Mouse (Mus musculus) layer of hippocampus, adult 18-20 months (tissue): ENCODE measurements at regions not wholly inside any gene's neighbourhood (a gene's known extent, or its start where the extent isn't known, plus 50 kb on each side); places are given as distances from the start of the nearest gene placed in this dataset.
A peak's percentile ranks its signal among the peaks of the same experiment; 100 is the strongest.

Experiments
- DNase-seq, 2 experiments: peaks; one replicate each; pipeline ENCODE4 v3.0.0; 2022; ENCODE audit warnings: low spot score in 2 of 2

GRCm38 (mm10) chr15:59169831-59170230 lies 280.7 kb downstream of the Gm49356 start:
- no peak for DNase-seq

- DNase-seq = no peak
Observed at GRCm38 (mm10) chr15:59171120-59171519, 282.0 kb downstream of the Gm49356 start.

GRCm38 (mm10) chr15:59173452-59174245 lies 284.6 kb downstream of the Gm49356 start:
- peak; percentile 5 to 34 for DNase-seq

- peak in 1 of 2 experiments; percentile 26 for DNase-seq
Observed at GRCm38 (mm10) chr15:59174246-59174751, 285.2 kb downstream of the Gm49356 start.

GRCm38 (mm10) chr15:59174893-59175531 lies 285.9 kb downstream of the Gm49356 start:
- DNase-seq = no peak

- DNase-seq = no peak
Observed at GRCm38 (mm10) chr15:59180076-59180475, 291.0 kb downstream of the Gm49356 start.

- no peak for DNase-seq
Observed at GRCm38 (mm10) chr15:59184461-59184860, 295.4 kb downstream of the Gm49356 start.

- DNase-seq = no peak
Observed at GRCm38 (mm10) chr15:59187566-59187965, 298.5 kb downstream of the Gm49356 start.

GRCm38 (mm10) chr15:59188371-59188770 lies 299.3 kb downstream of the Gm49356 start:
- peak; percentile 11 to 37 for DNase-seq

- DNase-seq = no peak
Observed at GRCm38 (mm10) chr15:59190511-59190910, 301.4 kb downstream of the Gm49356 start.

GRCm38 (mm10) chr15:59194421-59194820 lies 305.3 kb downstream of the Gm49356 start:
- peak in 1 of 2 experiments; percentile 38 for DNase-seq

- no peak for DNase-seq
Observed at GRCm38 (mm10) chr15:59196351-59196750, 307.3 kb downstream of the Gm49356 start.

GRCm38 (mm10) chr15:59197455-59198391 lies 308.6 kb downstream of the Gm49356 start:
- DNase-seq = no peak

GRCm38 (mm10) chr15:59201386-59201785 lies 312.3 kb downstream of the Gm49356 start:
- DNase-seq = no peak

- no peak for DNase-seq
Observed at GRCm38 (mm10) chr15:59201894-59202670, 313.0 kb downstream of the Gm49356 start.

- no peak for DNase-seq
Observed at GRCm38 (mm10) chr15:59203097-59203849, 314.2 kb downstream of the Gm49356 start.

- peak; percentile 13 to 48 for DNase-seq
Observed at GRCm38 (mm10) chr15:59203850-59204625, 314.9 kb downstream of the Gm49356 start.

- no peak for DNase-seq
Observed at GRCm38 (mm10) chr15:59205091-59205490, 316.0 kb downstream of the Gm49356 start.

- no peak for DNase-seq
Observed at GRCm38 (mm10) chr15:59205544-59205943, 316.4 kb downstream of the Gm49356 start.
